Mouse (Mus musculus) thymus, adult 2 months (tissue): Measurements from ENCODE around the gene Kcnh2.

Experiments
- CTCF ChIP-seq: fragments of 200-500 bp; IDR thresholded peaks from 2 replicates; pipeline ENCODE4 v1.5.1; 2012; ENCODE audit warnings: mild to moderate bottlenecking, control low read depth, low read length, moderate library complexity, borderline replicate concordance; ENCODE audit not compliant: control insufficient read depth, poor library complexity, insufficient read depth; ENCODE audit errors: extremely low read depth
- POLR2A ChIP-seq: fragments of 200-500 bp; IDR thresholded peaks from 2 replicates; pipeline ENCODE4 v1.6.1; 2012; ENCODE audit warnings: mild to moderate bottlenecking, low read length, control low read depth, moderate library complexity; ENCODE audit not compliant: control insufficient read depth, poor library complexity, insufficient read depth; ENCODE audit errors: extremely low read depth

GRCm38 (mm10) chr5:24364963-24365362, 13.6 kb upstream of the Kcnh2 start:
- TF ChIP-seq POLR2A, result no peak
- no peak for TF ChIP-seq CTCF
